Mouse (Mus musculus) heart, embryonic 14.5 days (tissue): ENCODE data around the gene Naa10. TPM values are rescaled to one million over a fixed set of nuclear protein-coding genes. Genes with fewer than 3 reads are reported as not detected.

Source experiments
- ATAC-seq: fragments of 200-750 bp; cut with Nextera tagmentation; 2 replicates; pipeline ENCODE4 v1.8.0; 2017; ENCODE audit warnings: low read depth, moderate TSS enrichment; ENCODE audit not compliant: insufficient number of reproducible peaks, insufficient read depth, low FRiP score
- H3K27ac ChIP-seq, 2 experiments: fragments of 200-500 bp in 1 of 2; fragments of 300-500 bp in 1 of 2; sonication (generic) in 1 of 2; replicated peaks in 1 of 2; 2 replicates each; pipeline ENCODE4 v1.5.1; 2012 to 2014; ENCODE audit warnings: low read depth in 2 of 2, low read length in 2 of 2, control low read depth in 1 of 2, mild to moderate bottlenecking in 1 of 2, mixed read lengths in 1 of 2; ENCODE audit not compliant: control insufficient read depth in 1 of 2, insufficient read depth in 1 of 2
- H3K27me3 ChIP-seq: fragments of 300-500 bp; sonication (generic); 2 replicates; pipeline ENCODE4 v1.6.1; 2014; ENCODE audit warnings: mild to moderate bottlenecking, low read length, control low read depth; ENCODE audit not compliant: control insufficient read depth, insufficient read depth
- H3K36me3 ChIP-seq: fragments of 300-500 bp; sonication (generic); 2 replicates; pipeline ENCODE4 v1.6.1; 2014; ENCODE audit warnings: mild to moderate bottlenecking, control low read depth, low read length, mixed read lengths; ENCODE audit not compliant: control insufficient read depth, insufficient read depth
- H3K4me1 ChIP-seq, 2 experiments: fragments of 200-500 bp in 1 of 2; fragments of 300-500 bp in 1 of 2; sonication (generic) in 1 of 2; 2 replicates each; pipeline ENCODE4 v1.6.1; 2012 to 2014; ENCODE audit warnings: low read length in 2 of 2, control low read depth in 1 of 2, mixed read lengths in 1 of 2; ENCODE audit not compliant: control insufficient read depth in 2 of 2, insufficient read depth in 2 of 2
- H3K4me2 ChIP-seq: fragments of 300-500 bp; sonication (generic); 2 replicates; pipeline ENCODE4 v1.6.1; 2014; ENCODE audit warnings: mild to moderate bottlenecking, low read length
- H3K4me3 ChIP-seq, 2 experiments: fragments of 200-500 bp in 1 of 2; fragments of 300-500 bp in 1 of 2; sonication (generic) in 1 of 2; 2 replicates each; pipeline ENCODE4 v1.5.1; 2012 to 2014; ENCODE audit warnings: low read length in 2 of 2, mild to moderate bottlenecking in 2 of 2, control low read depth in 1 of 2, low read depth in 1 of 2, moderate library complexity in 1 of 2; ENCODE audit not compliant: control insufficient read depth in 1 of 2, insufficient read depth in 1 of 2
- H3K9ac ChIP-seq: fragments of 300-500 bp; sonication (generic); 2 replicates; pipeline ENCODE4 v1.6.1; 2014; ENCODE audit warnings: mild to moderate bottlenecking, low read length
- H3K9me3 ChIP-seq: fragments of 300-500 bp; sonication (generic); 2 replicates; pipeline ENCODE4 v1.6.1; 2016; ENCODE audit warnings: low read length, control low read depth; ENCODE audit not compliant: control insufficient read depth
- WGBS: fragments of 180-500 bp; shearing (Covaris S2); extraction: QIAGEN DNeasy Blood & Tissue Kit; methylation state at CpG from one replicate; pipeline ENCODE4 v1.1.7; 2014; 5-methylcytosine and 5-hydroxymethylcytosine counted together
- polyA plus RNA-seq: library from polyadenylated mRNA; unstranded; fragments of >200 nt; fragmentation: Nextera tagmentation; extraction: Ambion mirVana; gene quantifications from 2 replicates; pipeline ENCODE4 v1.2.1, GENCODE M21; 2014

Gene Naa10
- polyA plus RNA-seq, 1 experiment from 2014 or later: 84.8 TPM

- peaks cover 25% of the 10 kb centered on the region for H3K36me3 ChIP-seq
- H3K4me2 ChIP-seq: peak overlapping the region; percentile 68
- peaks cover 7 to 15% of the 10 kb centered on the region in 2 experiments for H3K4me1 ChIP-seq
- peak overlapping the region; percentile 82 for H3K9ac ChIP-seq
- H3K27me3 ChIP-seq: no peaks in the 10 kb centered on the region
- 14% methylated on average over 20 of the region's 20 CpGs for WGBS
- peak overlapping the region; percentile 69 to 73 for H3K4me3 ChIP-seq
- H3K9me3 ChIP-seq: no peaks in the 10 kb centered on the region
- H3K27ac ChIP-seq: peak overlapping the region; percentile 97 to 100
- no peak for ATAC-seq
Measured at GRCm38 (mm10) chrX:73965307-73965706, 43.6 kb upstream of the Naa10 start.

GRCm38 (mm10) chrX:73964363-73964762 is 42.6 kb upstream of the Naa10 start:
- H3K27ac ChIP-seq: peak overlapping the region in 1 of 2 experiments; percentile 24; a peak in 1 of 4 replicates
- H3K27me3 ChIP-seq: no peaks in the 10 kb centered on the region
- peak overlapping the region; percentile 82 for H3K9ac ChIP-seq
- ATAC-seq: no peak
- H3K36me3 ChIP-seq: peaks cover 33% of the 10 kb centered on the region
- H3K4me1 ChIP-seq: peaks cover 7 to 15% of the 10 kb centered on the region in 2 experiments
- no peaks in the 10 kb centered on the region for H3K9me3 ChIP-seq
- peak overlapping the region; percentile 68 for H3K4me2 ChIP-seq
- 60% methylated on average over 3 of the region's 3 CpGs for WGBS
- peak overlapping the region; percentile 69 to 73 for H3K4me3 ChIP-seq

DNA sequence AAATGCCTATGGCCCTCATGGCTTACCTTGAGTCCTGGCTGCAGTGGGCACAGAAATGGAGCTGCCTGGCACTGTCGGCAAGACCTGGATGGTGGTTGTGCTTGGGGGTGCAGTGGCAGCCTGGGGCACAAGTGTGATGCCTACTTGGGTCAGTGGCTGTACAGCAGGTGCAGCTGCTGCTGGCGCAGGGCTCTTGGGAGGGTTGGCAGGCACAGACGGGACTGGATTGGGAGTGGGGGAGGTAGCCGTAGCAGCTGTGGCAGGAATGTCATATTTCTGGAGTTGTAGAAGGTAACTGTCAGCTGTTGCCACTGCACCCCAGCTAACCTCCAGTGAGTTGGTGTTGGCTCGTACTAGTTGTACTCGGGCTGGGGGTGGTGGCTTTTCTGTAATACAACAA is 33.2 kb upstream of the Naa10 start:
- no peak for ATAC-seq
- Histone ChIP-seq H3K4me1 (no peaks in the 10 kb centered on the region), H3K27ac (no peak overlapping the region), H3K9me3 (no peaks in the 10 kb centered on the region), H3K4me2 (no peak overlapping the region), H3K4me3 (no peak overlapping the region), H3K36me3 (peaks cover 96% of the 10 kb centered on the region), H3K27me3 (no peaks in the 10 kb centered on the region), H3K9ac (no peak overlapping the region)
- 87% methylated on average over 6 of the region's 6 CpGs for WGBS

GRCm38 (mm10) chrX:73952603-73953002 is 30.9 kb upstream of the Naa10 start:
- 77% methylated on average over 5 of the region's 5 CpGs for WGBS
- Histone ChIP-seq H3K27ac (no peak overlapping the region), H3K4me2 (no peak overlapping the region), H3K4me1 (no peaks in the 10 kb centered on the region), H3K36me3 (peaks cover 96% of the 10 kb centered on the region), H3K4me3 (no peak overlapping the region), H3K9me3 (no peaks in the 10 kb centered on the region), H3K9ac (no peak overlapping the region), H3K27me3 (no peaks in the 10 kb centered on the region)
- ATAC-seq: no peak

DNA sequence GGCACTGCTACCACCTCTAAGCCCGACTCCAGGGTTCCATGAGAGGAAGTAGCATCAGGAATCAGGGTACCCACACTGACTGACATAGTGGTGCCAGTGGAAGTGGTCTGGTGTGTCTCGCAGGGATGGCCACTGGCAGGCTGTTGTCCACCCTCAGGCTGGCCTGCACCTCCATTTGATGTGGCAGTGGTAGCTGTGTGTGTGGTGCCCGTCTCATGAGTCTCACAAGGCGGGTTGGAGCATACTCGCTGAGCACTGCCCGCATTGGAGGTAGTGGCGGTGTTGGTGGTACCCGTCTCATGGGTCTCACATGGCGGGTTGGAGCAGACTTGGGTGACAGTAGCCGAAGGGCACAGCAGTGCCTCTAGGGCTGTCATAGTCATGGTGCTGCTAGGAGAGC is 27.6 kb upstream of the Naa10 start:
- H3K4me2 ChIP-seq: no peak overlapping the region
- peaks cover 99% of the 10 kb centered on the region for H3K36me3 ChIP-seq
- no peak for ATAC-seq
- H3K4me1 ChIP-seq: no peaks in the 10 kb centered on the region
- H3K27ac ChIP-seq: no peak overlapping the region
- no peak overlapping the region for H3K9ac ChIP-seq
- no peaks in the 10 kb centered on the region for H3K9me3 ChIP-seq
- H3K4me3 ChIP-seq: no peak overlapping the region
- no peaks in the 10 kb centered on the region for H3K27me3 ChIP-seq
- WGBS: 87% methylated on average over 10 of the region's 10 CpGs

DNA sequence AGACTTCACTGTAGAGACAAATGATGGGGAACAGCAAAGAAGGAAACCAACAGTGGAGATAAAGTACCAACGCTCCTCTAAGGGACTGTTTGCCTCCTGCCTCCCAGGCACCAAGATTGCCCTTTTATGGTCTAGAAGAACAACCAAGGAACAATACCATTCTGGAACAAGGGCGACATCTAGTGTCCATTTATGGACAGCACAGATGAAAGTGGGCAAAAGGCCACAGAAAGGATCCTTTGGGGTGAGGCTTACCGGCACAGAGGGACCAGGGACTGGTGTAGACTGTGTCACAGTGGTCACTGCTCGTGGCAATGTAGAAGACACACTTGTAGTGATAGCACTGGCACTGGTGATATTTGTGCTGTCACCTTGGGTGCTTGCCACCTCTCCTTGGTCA is 26.9 kb upstream of the Naa10 start:
- 28% methylated on average over 4 of the region's 4 CpGs for WGBS
- no peak for ATAC-seq
- no peak overlapping the region for H3K9ac ChIP-seq
- no peaks in the 10 kb centered on the region for H3K9me3 ChIP-seq
- no peaks in the 10 kb centered on the region for H3K27me3 ChIP-seq
- H3K36me3 ChIP-seq: peaks cover 99% of the 10 kb centered on the region
- no peaks in the 10 kb centered on the region for H3K4me1 ChIP-seq
- no peak overlapping the region for H3K4me3 ChIP-seq
- H3K27ac ChIP-seq: no peak overlapping the region
- no peak overlapping the region for H3K4me2 ChIP-seq

- no peak for ATAC-seq
- H3K4me1 ChIP-seq: no peaks in the 10 kb centered on the region
- 76% methylated on average over 6 of the region's 6 CpGs for WGBS
- no peak overlapping the region for H3K27ac ChIP-seq
- H3K9me3 ChIP-seq: no peaks in the 10 kb centered on the region
- peaks cover 99% of the 10 kb centered on the region for H3K36me3 ChIP-seq
- no peak overlapping the region for H3K4me2 ChIP-seq
- no peak overlapping the region for H3K9ac ChIP-seq
- H3K4me3 ChIP-seq: no peak overlapping the region
- no peaks in the 10 kb centered on the region for H3K27me3 ChIP-seq
Measured at GRCm38 (mm10) chrX:73946896-73947295, 25.2 kb upstream of the Naa10 start.

GRCm38 (mm10) chrX:73942294-73942693 is 20.6 kb upstream of the Naa10 start:
- Histone ChIP-seq H3K4me2 (no peak overlapping the region), H3K27me3 (no peaks in the 10 kb centered on the region), H3K27ac (no peak overlapping the region; a peak in 1 of 4 replicates), H3K36me3 (peaks cover 57% of the 10 kb centered on the region), H3K9ac (no peak overlapping the region), H3K4me1 (peaks cover 0 to 3% of the 10 kb centered on the region in 2 experiments; a peak in 1 of 4 replicates), H3K4me3 (no peak overlapping the region), H3K9me3 (no peaks in the 10 kb centered on the region)
- WGBS: 76% methylated on average over 2 of the region's 2 CpGs
- ATAC-seq: no peak
